Mouse (Mus musculus) brain, adult 10 weeks (tissue): ENCODE results near the gene Cenpb. TPM values are rescaled to one million over a fixed set of nuclear protein-coding genes. Genes with fewer than 3 reads are reported as not detected.

Experiments used
- polyA plus RNA-seq: library from polyadenylated mRNA; stranded (reverse); fragments of 350-450 nt; fragmentation: Illumina TruSeq; extraction: RNeasy Lipid Tissue Mini Kit (QIAGEN cat#74804); gene quantifications from one replicate; pipeline ENCODE4 v1.2.3, GENCODE M21; 2015; ENCODE audit warnings: low read depth, low replicate concordance

Gene Cenpb
- 72.3 TPM for polyA plus RNA-seq

GRCm38 (mm10) chr2:131179990-131180587 is at the start of gene Cenpb:
TSS of gene Cenpb (minus strand) at chr2:131180067.

GRCm38 (mm10) chr2:131206778-131207177 is 26.9 kb upstream of the Cenpb start, which contains the start of gene Ap5s1:
TSS of gene Ap5s1 (plus strand) at chr2:131207078.

GRCm38 (mm10) chr2:131186771-131187601 is 7.1 kb upstream of the Cenpb start, which contains the start of the genes Cdc25b and Spef1:
TSS of gene Cdc25b (plus strand) at chr2:131186949.
TSS of gene Spef1 (minus strand) at chr2:131187282.

DNA sequence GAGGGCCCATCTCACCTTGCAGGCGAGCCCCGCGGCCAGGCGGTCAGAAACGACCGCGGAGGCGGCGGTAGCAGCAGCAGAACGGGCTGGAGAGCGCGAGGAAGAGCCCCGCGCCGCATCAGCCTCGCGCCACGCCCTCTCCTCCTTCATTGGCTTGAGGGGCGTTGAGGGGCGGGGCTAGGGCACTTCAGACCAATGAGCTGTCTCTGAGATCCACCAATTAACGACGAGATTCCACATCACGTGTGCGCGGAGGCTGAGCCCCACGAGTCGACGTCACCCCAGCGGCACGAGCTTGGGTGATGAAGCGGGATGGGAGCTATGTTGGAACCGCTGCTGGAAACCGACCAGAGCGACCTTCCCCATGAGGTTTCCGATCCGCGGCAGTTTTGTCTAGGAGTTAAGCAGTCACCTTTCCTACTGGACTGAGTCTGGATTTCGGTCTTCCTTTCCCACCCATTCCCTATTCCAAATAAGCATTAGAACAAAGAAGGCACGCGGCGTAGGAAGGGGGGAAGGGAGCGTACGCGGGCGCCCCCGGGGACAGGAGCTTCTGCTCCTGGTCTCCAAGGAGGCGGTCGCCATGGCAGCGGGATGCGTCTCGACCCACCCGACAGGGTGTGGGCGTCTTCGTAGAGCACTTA is 19.8 kb downstream of the Cenpb start, which contains the start of gene 1700037H04Rik:
Gene 1700037H04Rik, minus strand, starts transcription at position 144 of the 644 bp plus-strand sequence.

GRCm38 (mm10) chr2:131132930-131133547 is 46.8 kb downstream of the Cenpb start, which contains the start of gene Gm11037:
TSS of gene Gm11037 (plus strand) at chr2:131133497.

GRCm38 (mm10) chr2:131127161-131127730 is 52.6 kb downstream of the Cenpb start, which contains the start of gene Hspa12b:
TSS of gene Hspa12b (plus strand) at chr2:131127280.

Other genes starting within 250 kb of the Cenpb start
- gene Gfra4, start 137.0 kb downstream of the Cenpb start, polyA plus RNA-seq: 68.5 TPM
- 4.2 TPM for gene Adam33, start 116.3 kb downstream of the Cenpb start, polyA plus RNA-seq
- 0.10 TPM for gene Siglec1, start 93.3 kb downstream of the Cenpb start, polyA plus RNA-seq
- gene Hspa12b, start 52.8 kb downstream of the Cenpb start, polyA plus RNA-seq: 5.9 TPM
- gene Gm11037, start 46.6 kb downstream of the Cenpb start, polyA plus RNA-seq: not detected
- gene 1700037H04Rik, start 20.0 kb downstream of the Cenpb start, polyA plus RNA-seq: 74.8 TPM
- gene Cdc25b, start 6.9 kb upstream of the Cenpb start, polyA plus RNA-seq: 14.3 TPM
- gene Spef1, start 7.2 kb upstream of the Cenpb start, polyA plus RNA-seq: 7.2 TPM
- 27.3 TPM for gene Ap5s1, start 27.0 kb upstream of the Cenpb start, polyA plus RNA-seq
- 7.1 TPM for gene Mavs, start 54.0 kb upstream of the Cenpb start, polyA plus RNA-seq
- 44.0 TPM for gene Pank2, start 82.4 kb upstream of the Cenpb start, polyA plus RNA-seq
- 18.5 TPM for gene Rnf24, start 172.8 kb upstream of the Cenpb start, polyA plus RNA-seq